Mouse (Mus musculus) liver, adult 2 months (tissue): Measurements from ENCODE around the gene Dmrta2. TPM values are rescaled to one million over a fixed set of nuclear protein-coding genes. Genes with fewer than 3 reads are reported as not detected.
A peak's percentile ranks its signal among the peaks of the same experiment; 100 is the strongest.

Source experiments
- DNase-seq: peaks from one replicate; pipeline ENCODE4 v3.0.0-alpha.2; 2011; ENCODE audit warnings: low read depth, low spot score; ENCODE audit errors: extremely low read depth
- H3K27ac ChIP-seq: fragments of 200-500 bp; replicated peaks from 2 replicates; pipeline ENCODE4 v1.5.1; 2012; ENCODE audit warnings: low read depth, mild to moderate bottlenecking, control low read depth, inconsistent platforms, low read length; ENCODE audit not compliant: insufficient read depth
- H3K27me3 ChIP-seq: fragments of 200-500 bp; 2 replicates; pipeline ENCODE4 v1.6.1; 2012; ENCODE audit warnings: mild to moderate bottlenecking, moderate library complexity, low read length, inconsistent platforms; ENCODE audit not compliant: control insufficient read depth, insufficient read depth
- H3K36me3 ChIP-seq: fragments of 200-500 bp; 2 replicates; pipeline ENCODE4 v1.6.1; 2012; ENCODE audit warnings: low read length, inconsistent platforms; ENCODE audit not compliant: control insufficient read depth, insufficient read depth
- H3K4me1 ChIP-seq: fragments of 200-500 bp; 2 replicates; pipeline ENCODE4 v1.6.1; 2011; ENCODE audit warnings: low read length; ENCODE audit not compliant: control insufficient read depth, insufficient read depth
- H3K4me3 ChIP-seq: fragments of 200-500 bp; 2 replicates; pipeline ENCODE4 v1.5.1; 2011; ENCODE audit warnings: low read depth, mild to moderate bottlenecking, control low read depth, low read length, moderate library complexity; ENCODE audit not compliant: insufficient read depth
- H3K79me2 ChIP-seq: fragments of 200-500 bp; 2 replicates; pipeline ENCODE4 v1.6.1; 2012; ENCODE audit warnings: inconsistent platforms, mild to moderate bottlenecking, low read length, moderate library complexity; ENCODE audit not compliant: control insufficient read depth, insufficient read depth
- H3K9ac ChIP-seq: fragments of 200-500 bp; 2 replicates; pipeline ENCODE4 v1.6.1; 2012; ENCODE audit warnings: low read depth, mild to moderate bottlenecking, control low read depth, inconsistent platforms, low read length
- CTCF ChIP-seq: fragments of 200-500 bp; IDR thresholded peaks from 2 replicates; pipeline ENCODE4 v1.5.1; 2011; ENCODE audit warnings: low read depth, low read length, control low read depth
- POLR2A ChIP-seq: fragments of 200-500 bp; IDR thresholded peaks from 2 replicates; pipeline ENCODE4 v1.6.1; 2011; ENCODE audit warnings: low read length, control low read depth; ENCODE audit not compliant: insufficient read depth; ENCODE audit errors: extremely low read depth
- WGBS: fragments of 180-500 bp; shearing (Covaris S2); methylation state at CpG from one replicate; pipeline ENCODE4 v1.1.7; 2018; 5-methylcytosine and 5-hydroxymethylcytosine counted together
- polyA plus RNA-seq: library from polyadenylated mRNA; depleted of rRNA; stranded (reverse); fragments of >200 nt; gene quantifications from 2 replicates; pipeline ENCODE4 v1.2.3, GENCODE M21; 2012
- total RNA-seq: library from RNA; depleted of rRNA; stranded (reverse); fragments of >200 nt; gene quantifications from 2 replicates; pipeline ENCODE4 v1.2.3, GENCODE M21; 2014

The Dmrta2 gene
- total and polyA plus RNA-seq, 2 experiments: 0.02 TPM; not detected in 1

GRCm38 (mm10) chr4:109985424-109986172 is 7.7 kb downstream of the Dmrta2 start:
- Histone ChIP-seq H3K27me3 (peaks cover 45% of the 10 kb centered on the region), H3K36me3 (no peaks in the 10 kb centered on the region), H3K4me3 (no peak overlapping the region), H3K27ac (no peak overlapping the region), H3K79me2 (no peaks in the 10 kb centered on the region), H3K4me1 (no peaks in the 10 kb centered on the region; the same call in none of the 2 replicates), H3K9ac (no peak overlapping the region)
- TF ChIP-seq POLR2A: no peak
- WGBS: 7% methylated on average over 16 of the region's 16 CpGs
- DNase-seq: no peak

- WGBS: 8% methylated on average over 9 of the region's 9 CpGs
- Histone ChIP-seq H3K9ac (no peak overlapping the region), H3K27me3 (peaks cover 43% of the 10 kb centered on the region), H3K27ac (no peak overlapping the region), H3K4me1 (no peaks in the 10 kb centered on the region; the same call in none of the 2 replicates), H3K4me3 (no peak overlapping the region), H3K79me2 (no peaks in the 10 kb centered on the region), H3K36me3 (no peaks in the 10 kb centered on the region)
- no peak for DNase-seq
- no peak for TF ChIP-seq POLR2A
- no peak for TF ChIP-seq CTCF
Observed at GRCm38 (mm10) chr4:109986301-109986700, 8.4 kb downstream of the Dmrta2 start.

- TF ChIP-seq CTCF (no peak), POLR2A (no peak)
- Histone ChIP-seq H3K36me3 (no peaks in the 10 kb centered on the region), H3K79me2 (no peaks in the 10 kb centered on the region), H3K9ac (no peak overlapping the region), H3K27ac (no peak overlapping the region), H3K4me1 (no peaks in the 10 kb centered on the region; the same call in none of the 2 replicates), H3K27me3 (peaks cover 38% of the 10 kb centered on the region), H3K4me3 (no peak overlapping the region)
- DNase-seq: no peak
- 20% methylated on average over 13 of the region's 13 CpGs for WGBS
Observed at GRCm38 (mm10) chr4:109986748-109987355, 9.0 kb downstream of the Dmrta2 start.

GRCm38 (mm10) chr4:109987560-109988362 is 9.9 kb downstream of the Dmrta2 start:
- peak; percentile 45 for DNase-seq
- Histone ChIP-seq H3K9ac (no peak overlapping the region), H3K27ac (no peak overlapping the region), H3K27me3 (peaks cover 29% of the 10 kb centered on the region), H3K4me3 (no peak overlapping the region), H3K36me3 (no peaks in the 10 kb centered on the region), H3K4me1 (no peaks in the 10 kb centered on the region; the same call in none of the 2 replicates), H3K79me2 (no peaks in the 10 kb centered on the region)
- TF ChIP-seq CTCF (no peak), POLR2A (no peak)
- 5% methylated on average over 20 of the region's 20 CpGs for WGBS

GRCm38 (mm10) chr4:109988411-109988810 is 10.6 kb downstream of the Dmrta2 start:
- DNase-seq: no peak
- Histone ChIP-seq H3K79me2 (no peaks in the 10 kb centered on the region), H3K27ac (no peak overlapping the region), H3K4me1 (no peaks in the 10 kb centered on the region; the same call in 1 of the 2 replicates), H3K4me3 (no peak overlapping the region), H3K9ac (no peak overlapping the region), H3K36me3 (no peaks in the 10 kb centered on the region), H3K27me3 (peaks cover 28% of the 10 kb centered on the region)
- TF ChIP-seq POLR2A (no peak), CTCF (no peak)
- 34% methylated on average over 5 of the region's 5 CpGs for WGBS

- Histone ChIP-seq H3K27ac (no peak overlapping the region), H3K79me2 (no peaks in the 10 kb centered on the region), H3K9ac (no peak overlapping the region), H3K4me1 (no peaks in the 10 kb centered on the region; the same call in 1 of the 2 replicates), H3K4me3 (no peak overlapping the region), H3K36me3 (no peaks in the 10 kb centered on the region), H3K27me3 (peaks cover 21% of the 10 kb centered on the region)
- WGBS: 45% methylated on average over 6 of the region's 6 CpGs
- TF ChIP-seq CTCF: no peak
- no peak for TF ChIP-seq POLR2A
- DNase-seq: no peak
Observed at GRCm38 (mm10) chr4:109989213-109989612, 11.4 kb downstream of the Dmrta2 start.
